Mouse (Mus musculus): ENCODE data around the gene Pknox2.

The Pknox2 gene

GRCm38 (mm10) chr9:37147359-37147685 lies at the start of gene Pknox2:
TSS of gene Pknox2 (minus strand) at chr9:37147407.
- CTCF ChIA-PET, result no interaction called here

- CTCF ChIA-PET, result no interaction called here
Observed at GRCm38 (mm10) chr9:37188024-37188423, 40.8 kb upstream of the Pknox2 start.

- CTCF ChIA-PET, result no interaction called here
Observed at GRCm38 (mm10) chr9:37187407-37187806, 40.2 kb upstream of the Pknox2 start.

- CTCF ChIA-PET, result interaction anchor here (0.7 kb wide), 1 partner anchor 29 kb away, joined by 6 read pairs; no protein-coding TSS in a partner anchor
Observed at GRCm38 (mm10) chr9:37183176-37183575, 36.0 kb upstream of the Pknox2 start.

- CTCF ChIA-PET, result no interaction called here
Observed at GRCm38 (mm10) chr9:37181596-37181995, 34.4 kb upstream of the Pknox2 start.

- CTCF ChIA-PET, result interaction anchor here (0.9 kb wide), 1 partner anchor 142 kb away, joined by 4 read pairs; no protein-coding TSS in a partner anchor
Observed at GRCm38 (mm10) chr9:37179596-37179995, 32.4 kb upstream of the Pknox2 start.

GRCm38 (mm10) chr9:37178911-37179310 lies 31.7 kb upstream of the Pknox2 start:
- CTCF ChIA-PET, result no interaction called here

- CTCF ChIA-PET, result interaction anchor here (1.2 kb wide), 1 partner anchor 58 kb away, joined by 4 read pairs; no protein-coding TSS in a partner anchor
Observed at GRCm38 (mm10) chr9:37177551-37177950, 30.3 kb upstream of the Pknox2 start.

- CTCF ChIA-PET, result interaction anchor here (0.7 to 1.2 kb wide), 2 partner anchors 8 to 58 kb away, joined by 3 to 4 read pairs; no protein-coding TSS in a partner anchor
Observed at GRCm38 (mm10) chr9:37177107-37177506, 29.9 kb upstream of the Pknox2 start.

GRCm38 (mm10) chr9:37176002-37176401 lies 28.8 kb upstream of the Pknox2 start:
- CTCF ChIA-PET, result no interaction called here

- CTCF ChIA-PET, result no interaction called here
Observed at GRCm38 (mm10) chr9:37173376-37173775, 26.2 kb upstream of the Pknox2 start.

- CTCF ChIA-PET, result no interaction called here
Observed at GRCm38 (mm10) chr9:37166899-37167298, 19.7 kb upstream of the Pknox2 start.

GRCm38 (mm10) chr9:37160686-37161085 lies 13.5 kb upstream of the Pknox2 start:
- CTCF ChIA-PET, result no interaction called here

GRCm38 (mm10) chr9:37147886-37148285 lies 679 bp upstream of the Pknox2 start:
- CTCF ChIA-PET, result no interaction called here

GRCm38 (mm10) chr9:37146603-37147358 lies 426 bp downstream of the Pknox2 start:
- CTCF ChIA-PET, result no interaction called here

GRCm38 (mm10) chr9:37146353-37146602 lies 929 bp downstream of the Pknox2 start:
- CTCF ChIA-PET, result no interaction called here

GRCm38 (mm10) chr9:37145616-37146352 lies 1.4 kb downstream of the Pknox2 start:
- CTCF ChIA-PET, result no interaction called here

- CTCF ChIA-PET, result no interaction called here
Observed at GRCm38 (mm10) chr9:37145151-37145615, 2.0 kb downstream of the Pknox2 start.

GRCm38 (mm10) chr9:37144696-37145095 lies 2.5 kb downstream of the Pknox2 start:
- CTCF ChIA-PET, result no interaction called here

GRCm38 (mm10) chr9:37144251-37144650 lies 3.0 kb downstream of the Pknox2 start:
- CTCF ChIA-PET, result no interaction called here

GRCm38 (mm10) chr9:37143046-37143931 lies 3.9 kb downstream of the Pknox2 start:
- CTCF ChIA-PET, result no interaction called here

- CTCF ChIA-PET, result no interaction called here
Observed at GRCm38 (mm10) chr9:37142107-37142506, 5.1 kb downstream of the Pknox2 start.
